Mouse (Mus musculus): ENCODE data around the gene Cfl1.

Cfl1 gene

DNA sequence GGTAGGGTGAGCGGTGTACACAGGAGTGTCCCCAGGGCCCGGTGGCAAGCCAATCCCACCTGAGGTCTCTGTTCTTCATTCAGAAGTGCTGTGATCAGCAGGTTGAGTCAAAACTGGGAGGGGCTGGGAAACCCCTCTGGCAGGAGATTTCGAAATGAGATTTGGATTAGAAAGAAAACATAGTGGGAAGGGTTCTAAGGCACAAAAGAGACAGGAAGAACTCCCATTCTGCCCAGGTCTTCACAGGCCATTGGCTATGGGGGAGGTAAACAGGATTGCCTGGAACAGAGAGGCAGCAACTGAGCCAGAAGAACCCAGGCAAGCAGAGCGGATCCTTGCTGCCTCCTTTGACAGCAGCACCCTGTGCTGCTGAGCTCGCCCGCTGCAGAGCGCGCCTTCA is 48.5 kb downstream of the Cfl1 start:
- DNase-seq = no peak

DNA sequence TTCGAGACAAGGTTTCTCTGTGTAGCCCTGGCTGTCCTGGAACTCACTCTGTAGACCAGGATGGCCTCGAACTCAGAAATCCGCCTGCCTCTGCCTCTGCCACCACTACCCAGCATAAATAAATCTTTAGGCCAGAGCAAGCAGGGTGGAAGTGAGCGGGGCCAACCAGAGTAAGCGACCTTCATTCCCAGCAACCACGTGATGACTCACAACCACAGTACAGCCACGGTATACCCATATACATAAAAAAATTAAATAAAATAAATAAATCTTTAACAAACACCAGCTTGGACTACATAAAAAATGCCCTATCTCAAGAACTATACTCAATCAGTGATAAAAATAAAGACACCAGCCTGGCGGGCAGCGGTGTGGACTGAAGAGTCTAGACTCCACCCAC is 53.1 kb downstream of the Cfl1 start:
- no peak for DNase-seq

DNA sequence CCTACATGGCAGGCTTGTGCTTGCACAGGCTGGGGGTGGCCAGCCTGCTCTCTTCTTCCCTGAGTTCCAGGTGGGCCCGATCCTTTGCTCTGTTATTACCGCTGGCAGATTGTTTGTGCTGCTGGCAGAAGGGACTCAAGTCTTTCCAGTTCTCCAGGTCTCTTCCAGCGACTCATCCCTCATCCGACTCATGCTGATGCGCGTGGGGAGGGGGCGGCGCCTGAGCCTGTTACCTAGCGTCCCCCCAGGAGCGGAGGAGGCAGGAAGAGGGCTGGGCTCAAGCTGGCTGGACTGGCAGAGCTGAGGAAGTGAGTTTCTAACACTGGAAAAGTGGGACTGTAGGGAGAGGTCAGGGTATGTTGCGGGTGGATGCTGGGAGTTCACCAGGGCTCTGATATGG is 53.8 kb downstream of the Cfl1 start:
- DNase-seq = no peak
